Mouse (Mus musculus) olfactory bulb, adult 2 months (tissue): ENCODE results near the gene Cercam.

Experiments
- CTCF ChIP-seq: fragments of 200-500 bp; IDR thresholded peaks from 2 replicates; pipeline ENCODE4 v1.5.1; 2012; ENCODE audit warnings: low read depth, mild to moderate bottlenecking, low read length, moderate library complexity; ENCODE audit not compliant: insufficient read depth
- POLR2A ChIP-seq: fragments of 200-500 bp; IDR thresholded peaks from 2 replicates; pipeline ENCODE4 v1.6.1; 2012; ENCODE audit warnings: mild to moderate bottlenecking, low read depth, low read length, moderate library complexity; ENCODE audit not compliant: insufficient read depth

DNA sequence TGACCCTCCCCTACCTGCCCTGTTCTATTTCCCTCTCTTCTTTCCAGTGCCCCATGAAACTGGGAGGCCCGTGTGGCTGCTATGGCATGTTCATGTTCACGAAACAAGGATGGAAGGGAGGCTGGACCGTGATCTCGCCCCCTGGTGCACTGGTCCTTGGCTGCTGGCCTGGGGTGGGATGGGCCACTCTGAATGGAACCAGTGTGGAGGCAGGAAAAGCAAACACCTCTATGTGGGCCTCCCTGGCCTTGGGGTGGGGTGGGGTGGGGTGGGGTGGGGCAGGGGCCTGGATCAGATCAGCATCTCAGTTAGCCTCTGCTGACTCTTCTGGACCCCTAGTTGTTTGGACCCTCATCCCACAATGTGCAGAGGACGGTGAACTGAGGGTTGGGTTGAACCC, 15.2 kb upstream of the Cercam start:
- TF ChIP-seq CTCF (no peak), POLR2A (no peak)
